Mouse (Mus musculus) bone marrow, adult 2 months (tissue): ENCODE data around the gene Amfr. TPM values are rescaled to one million over a fixed set of nuclear protein-coding genes. Genes with fewer than 3 reads are reported as not detected.
A peak's percentile ranks its signal among the peaks of the same experiment; 100 is the strongest.

ENCODE experiments used
- H3K27ac ChIP-seq: fragments of 200-500 bp; 2 replicates; pipeline ENCODE4 v1.5.1; 2012; ENCODE audit warnings: low read depth, mild to moderate bottlenecking, control low read depth, inconsistent platforms, low read length; ENCODE audit not compliant: control insufficient read depth, poor library complexity, insufficient read depth
- H3K4me1 ChIP-seq: fragments of 200-500 bp; 2 replicates; pipeline ENCODE4 v1.6.1; 2011; ENCODE audit warnings: low read length; ENCODE audit not compliant: control insufficient read depth, insufficient read depth
- H3K4me3 ChIP-seq: fragments of 200-500 bp; replicated peaks from 2 replicates; pipeline ENCODE3; 2011; ENCODE audit warnings: mild to moderate bottlenecking, low read depth, low read length, control low read depth; ENCODE audit not compliant: control insufficient read depth
- CTCF ChIP-seq: fragments of 200-500 bp; IDR thresholded peaks from 2 replicates; pipeline ENCODE4 v1.5.1; 2011; ENCODE audit warnings: low read length, control low read depth; ENCODE audit not compliant: control insufficient read depth, insufficient read depth
- POLR2A ChIP-seq: fragments of 200-500 bp; IDR thresholded peaks from 2 replicates; pipeline ENCODE4 v1.6.1; 2011; ENCODE audit warnings: low read depth, mild to moderate bottlenecking, control low read depth, low read length, borderline replicate concordance; ENCODE audit not compliant: control insufficient read depth
- WGBS: fragments of 180-500 bp; shearing (Covaris S2); methylation state at CpG from one replicate; pipeline ENCODE4 v1.1.7; 2018; 5-methylcytosine and 5-hydroxymethylcytosine counted together
- polyA plus RNA-seq: library from polyadenylated mRNA; stranded (reverse); fragments of >200 nt; gene quantifications from 2 replicates; pipeline ENCODE4 v1.2.4, GENCODE M21; 2011; ENCODE audit warnings: low replicate concordance; ENCODE audit not compliant: missing spikeins, insufficient read depth, insufficient read length

The Amfr gene
- polyA plus RNA-seq, 1 experiment, result 50.3 TPM

DNA sequence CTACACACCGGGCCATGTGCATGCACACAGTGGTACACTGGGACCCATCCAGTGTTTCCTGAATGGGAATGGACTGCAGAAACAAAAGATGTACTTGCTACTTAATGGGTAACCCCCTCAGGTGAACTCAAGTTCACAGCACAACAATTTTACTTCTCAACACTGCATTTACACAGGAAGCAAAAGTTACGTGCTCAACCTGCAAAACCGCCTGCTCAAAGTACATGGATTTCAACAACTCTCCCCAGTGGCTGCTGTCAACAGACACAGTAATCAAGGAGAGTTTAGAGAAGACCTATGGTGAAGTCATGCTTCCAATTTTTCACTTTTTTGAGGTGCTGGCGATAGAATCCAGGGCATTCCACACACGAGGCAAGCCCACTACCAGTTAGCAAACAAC, 22.6 kb upstream of the Amfr start:
- H3K4me1 ChIP-seq, result peaks cover 2% of the 10 kb centered on the region; the same call in 1 of the 2 replicates
- WGBS, result 52% methylated on average over 5 of the region's 5 CpGs
- no peak overlapping the region for H3K27ac ChIP-seq
- TF ChIP-seq CTCF, result no peak
- no peak for TF ChIP-seq POLR2A
- peak overlapping the region; percentile 34 for H3K4me3 ChIP-seq

DNA sequence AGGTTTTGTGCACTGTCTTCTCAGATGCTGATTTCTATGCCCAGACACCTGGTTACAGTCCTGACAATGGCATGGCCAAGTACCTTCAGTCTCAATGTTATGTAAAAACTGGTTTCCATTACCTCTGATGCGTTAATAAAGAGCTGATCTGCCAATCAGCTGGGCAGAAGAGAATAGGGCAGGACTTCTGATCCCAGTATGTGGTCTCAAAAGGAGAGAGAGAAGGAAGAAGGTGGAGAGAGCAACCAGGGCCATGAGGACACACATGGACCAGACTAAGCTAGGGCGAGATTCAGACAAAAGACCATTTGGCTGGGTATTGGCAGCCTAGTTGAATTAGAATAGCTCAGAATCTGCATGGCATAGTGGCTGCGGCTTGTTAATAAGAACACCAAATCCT, 21.0 kb upstream of the Amfr start:
- Histone ChIP-seq H3K4me1 (peaks cover 2% of the 10 kb centered on the region; the same call in 1 of the 2 replicates), H3K27ac (no peak overlapping the region), H3K4me3 (no peak overlapping the region)
- TF ChIP-seq POLR2A, result no peak
- no peak for TF ChIP-seq CTCF
- WGBS, result 85% methylated on average over 3 of the region's 3 CpGs

DNA sequence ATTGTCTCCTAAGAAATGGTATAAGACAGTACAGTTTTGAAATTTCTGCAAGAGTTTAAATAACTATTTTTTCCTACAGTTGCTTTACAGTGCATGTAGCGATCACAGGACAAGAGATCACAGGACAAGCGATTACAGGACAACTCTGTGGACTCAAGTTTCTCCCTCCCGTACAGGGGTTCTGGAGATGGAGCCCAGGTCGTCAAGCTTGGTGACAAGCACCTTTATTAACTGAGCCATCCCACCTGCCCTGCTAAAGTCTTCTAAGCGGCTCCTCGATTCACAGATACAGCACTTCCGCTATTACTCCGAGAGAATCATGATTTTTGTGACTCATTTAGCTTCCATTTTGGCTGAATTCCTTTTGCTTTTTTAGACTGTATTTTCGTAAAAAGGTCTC, 17.1 kb upstream of the Amfr start:
- no peak for TF ChIP-seq CTCF
- TF ChIP-seq POLR2A, result no peak
- Histone ChIP-seq H3K27ac (no peak overlapping the region), H3K4me3 (no peak overlapping the region), H3K4me1 (no peaks in the 10 kb centered on the region)
- WGBS, result 94% methylated on average over 9 of the region's 9 CpGs

DNA sequence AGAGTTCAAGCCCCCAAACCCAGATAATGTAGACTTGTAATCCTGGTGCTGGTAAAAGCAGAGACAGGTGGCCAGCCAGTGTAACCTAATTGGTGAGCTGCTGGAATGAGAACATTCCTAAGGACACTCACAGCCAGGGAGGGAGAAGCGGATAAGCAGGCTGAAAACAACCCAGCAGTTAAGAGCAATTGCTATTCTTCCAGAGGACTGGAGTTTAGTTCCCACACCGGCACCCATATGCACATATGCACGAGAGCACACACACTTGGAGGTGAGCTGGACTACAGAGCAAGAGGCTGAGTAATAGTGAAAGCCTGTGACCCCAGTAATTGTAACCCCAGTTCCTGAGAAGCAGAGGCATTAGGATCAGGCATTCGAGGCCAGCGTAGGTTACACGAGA, 11.3 kb upstream of the Amfr start:
- TF ChIP-seq POLR2A, result no peak
- no peak for TF ChIP-seq CTCF
- Histone ChIP-seq H3K4me3 (no peak overlapping the region), H3K4me1 (no peaks in the 10 kb centered on the region), H3K27ac (no peak overlapping the region)
- 97% methylated on average over 6 of the region's 6 CpGs for WGBS

DNA sequence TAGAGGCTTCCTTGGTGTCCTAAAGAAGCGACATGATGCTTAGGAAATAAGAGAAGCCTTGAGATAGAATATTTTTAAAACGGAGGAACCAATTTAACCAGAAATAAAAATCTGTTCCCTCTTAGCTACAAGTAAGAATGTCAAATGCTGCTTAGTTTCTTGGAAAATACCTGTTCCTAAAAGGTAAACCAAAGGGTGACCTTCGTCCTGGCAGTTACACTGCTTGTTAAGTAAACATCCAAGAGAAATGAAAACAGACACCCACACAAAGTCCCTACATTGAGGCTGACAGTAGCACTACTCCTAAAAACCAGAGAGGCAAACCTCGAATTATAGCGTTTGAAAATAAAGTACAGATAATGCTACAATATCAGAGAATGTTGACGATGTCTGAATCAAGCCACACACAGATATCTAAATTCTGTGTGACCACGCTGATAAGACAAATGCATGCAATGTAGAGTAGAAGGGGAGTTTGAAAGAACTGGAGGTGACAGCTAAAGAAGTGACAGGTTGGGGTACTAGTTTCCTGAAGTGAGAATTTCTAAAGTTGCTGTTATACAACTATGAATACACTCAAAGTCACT, 477 bp upstream of the Amfr start:
- peak overlapping the region; percentile 100 for H3K27ac ChIP-seq

DNA sequence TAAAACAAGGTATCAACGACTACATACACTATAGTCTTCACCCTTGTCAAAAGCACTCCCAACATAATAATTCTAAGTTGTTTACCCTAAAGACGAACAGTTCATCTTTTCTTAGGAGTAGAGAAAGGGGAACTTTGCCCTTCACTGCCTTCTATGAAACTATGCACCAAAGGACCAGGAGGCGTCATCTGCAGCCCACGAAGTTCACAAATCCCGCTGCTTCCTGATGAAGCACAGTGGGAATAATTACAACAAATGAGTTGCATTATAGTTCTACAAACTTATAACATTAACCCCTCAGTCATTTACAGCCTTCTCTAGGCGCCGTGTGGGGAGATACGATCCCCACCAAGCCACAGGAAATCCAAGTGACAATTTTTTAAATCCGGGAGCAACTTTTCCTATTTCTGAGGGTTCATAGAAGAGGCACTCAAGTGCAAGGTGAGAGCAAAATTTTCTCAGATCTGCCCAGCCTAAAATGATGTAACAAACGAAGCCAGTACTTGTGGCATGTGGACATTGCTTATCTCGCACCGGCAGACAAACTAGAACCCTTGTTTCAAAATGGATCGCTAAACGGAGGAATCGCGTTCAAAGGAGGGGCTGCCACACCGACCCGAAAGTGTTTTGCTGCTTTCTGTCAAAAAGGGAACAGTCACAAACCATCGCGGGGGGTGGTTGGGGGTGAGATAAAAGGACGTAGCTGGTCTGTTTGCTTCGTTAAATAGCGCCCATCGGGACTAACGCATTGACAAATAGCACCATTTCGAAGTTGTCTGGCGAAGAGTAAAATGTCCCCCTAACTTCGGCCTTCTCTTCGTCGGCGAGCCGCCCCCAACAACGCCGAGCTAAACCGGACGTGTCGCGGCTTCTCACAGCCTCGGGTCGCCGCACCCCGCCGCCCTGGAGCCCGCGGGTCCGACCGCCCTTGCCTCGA, 1.3 kb downstream of the Amfr start:
- Histone ChIP-seq H3K27ac (peak overlapping the region; percentile 100), H3K4me1 (no peaks in the 10 kb centered on the region; the same call in 1 of the 2 replicates)
- under 1% methylated on average over 48 of the region's 48 CpGs for WGBS

More for the DNA sequence above, 477 bp upstream of the Amfr start:
- WGBS, result 29% methylated on average over 7 of the region's 7 CpGs
- Histone ChIP-seq H3K4me3 (peak overlapping the region; percentile 83), H3K4me1 (no peaks in the 10 kb centered on the region; the same call in 1 of the 2 replicates)
- TF ChIP-seq CTCF (no peak), POLR2A (no peak)

DNA sequence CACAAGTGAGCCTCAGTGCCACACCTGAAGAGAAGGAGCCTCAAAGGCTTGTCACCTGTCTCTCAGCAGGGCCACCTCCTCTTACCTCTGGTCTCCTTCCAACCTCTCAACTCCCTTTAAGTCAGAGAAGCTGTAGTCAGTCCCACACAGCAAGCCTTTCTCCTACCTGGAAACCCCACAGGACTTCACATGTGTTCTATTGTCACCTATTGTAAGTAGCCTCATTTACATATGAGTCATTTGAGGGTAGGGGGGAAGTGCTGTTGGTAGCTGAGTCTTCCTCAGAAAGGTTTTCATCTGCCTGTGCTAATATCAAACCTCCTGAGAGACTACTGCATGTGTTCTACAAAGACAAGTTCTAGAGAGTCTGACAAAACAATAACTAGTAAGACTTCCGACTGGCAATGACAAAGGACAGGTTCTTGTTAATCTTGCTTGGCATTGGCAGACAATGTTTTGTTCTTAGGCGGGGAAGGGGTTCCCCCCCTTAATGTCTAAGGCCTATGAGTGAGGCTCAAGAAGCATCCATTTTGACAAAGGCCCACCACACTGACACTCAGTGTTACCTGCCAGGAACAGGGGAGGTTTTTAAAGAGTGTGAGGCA, 2.4 kb downstream of the Amfr start:
- no peak overlapping the region for H3K4me3 ChIP-seq
- no peaks in the 10 kb centered on the region; the same call in 1 of the 2 replicates for H3K4me1 ChIP-seq
- TF ChIP-seq POLR2A (no peak), CTCF (no peak)
- WGBS, result 67% methylated on average over 2 of the region's 2 CpGs
- H3K27ac ChIP-seq, result 0 out of 2 replicates have a peak overlapping the region, but pooled peaks have one; percentile 19

More for the DNA sequence above, 1.3 kb downstream of the Amfr start:
- TF ChIP-seq CTCF, result no peak
- no peak for TF ChIP-seq POLR2A
- H3K4me3 ChIP-seq, result peak overlapping the region; percentile 85

DNA sequence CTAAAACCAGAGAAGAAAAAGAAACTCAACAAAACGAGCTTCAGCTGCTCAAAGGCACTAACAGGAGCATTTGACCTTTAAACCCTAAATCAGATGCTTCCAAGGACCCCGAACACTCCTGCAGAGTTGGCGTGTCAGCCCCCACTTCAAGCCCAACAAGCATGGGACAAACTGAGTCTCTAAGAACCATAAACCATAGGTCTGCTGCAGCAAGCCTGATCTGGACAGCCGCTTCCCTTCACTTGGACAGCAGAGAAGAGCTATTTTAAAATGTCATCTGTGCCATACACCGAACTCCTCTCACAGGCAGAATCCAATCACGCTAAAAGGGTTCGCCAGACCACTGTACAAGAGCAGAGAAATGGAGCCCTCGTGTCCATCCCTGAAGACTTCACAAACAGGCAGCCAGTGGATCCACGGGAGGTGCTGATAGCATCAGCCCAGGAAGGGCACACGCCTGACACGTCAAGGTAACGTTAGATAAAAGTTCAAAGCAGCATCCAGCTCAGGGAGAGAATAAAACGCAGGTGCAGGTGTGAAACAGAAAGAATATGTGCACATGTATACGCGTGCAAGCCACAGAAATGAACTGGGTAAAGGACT, 3.3 kb downstream of the Amfr start:
- TF ChIP-seq POLR2A (no peak), CTCF (no peak)
- WGBS, result 67% methylated on average over 15 of the region's 15 CpGs
- no peak overlapping the region for H3K4me3 ChIP-seq
- H3K27ac ChIP-seq, result no peak overlapping the region
- H3K4me1 ChIP-seq, result no peaks in the 10 kb centered on the region; the same call in 1 of the 2 replicates
